19 mouse cellular contexts compared by ENCODE assay signal in the genomic region with DNA sequence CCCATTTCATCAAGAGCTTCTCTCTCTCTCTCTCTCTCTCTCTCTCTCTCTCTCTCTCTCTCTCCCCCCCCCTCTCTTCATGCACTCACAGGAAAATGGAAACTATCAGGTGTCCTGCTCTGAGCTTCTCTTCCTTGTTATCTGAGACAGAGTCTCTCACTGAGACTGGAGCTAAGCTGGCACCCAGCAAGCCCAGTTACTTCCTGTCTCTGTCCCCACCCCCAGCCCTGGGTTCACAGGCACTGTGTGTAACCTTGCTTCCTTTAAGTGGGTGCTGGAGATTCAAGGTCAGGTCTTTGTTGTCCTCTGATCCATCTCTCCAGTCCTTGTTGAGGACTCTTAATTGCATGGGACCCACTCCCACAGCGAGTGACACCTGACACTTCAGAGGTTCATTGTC.
DNase-seq lines count a peak whose midpoint lies in the region; ATAC-seq and TF ChIP-seq lines count a peak whose summit lies in the region.
"Had no signal": no experiment of that assay in that cellular context is flagged by ENCODE, and none has a peak within 500 bp of the region (broad histone marks: within the 10 kb centered on the region; RNA-seq: fewer than 3 reads in every experiment).

No protein-coding gene starts in this region.

- TF ChIP-seq POLR2A in thymus, adult 2 months (IDR thresholded peaks at IDR 0.05; ENCODE audit: control insufficient read depth, extremely low read depth, insufficient read depth, low read length, poor library complexity) = no peak

- H3K27ac ChIP-seq in hindbrain, embryonic 10.5 days = peak overlapping the region; percentile 40; the same call in 1 of the 2 replicates
- H3K27ac ChIP-seq in hindbrain, embryonic 16.5 days (ENCODE audit: low read depth, low read length) = no peak overlapping the region
- no peak overlapping the region for H3K27ac ChIP-seq in neural tube, embryonic 12.5 days
- no peak overlapping the region for H3K27ac ChIP-seq in thymus, adult 2 months (ENCODE audit: control insufficient read depth, insufficient read depth, low read length)
- H3K27ac ChIP-seq: layer of hippocampus, adult 2 months; left cerebral cortex, adult 2 months; limb, embryonic 13.5 days; liver, embryonic 15.5 days had no signal

- no peak overlapping the region for H3K4me2 ChIP-seq in hindbrain, embryonic 16.5 days (ENCODE audit: low read length)
- no peak overlapping the region for H3K4me2 ChIP-seq in neural tube, embryonic 12.5 days (replicated peaks)
- H3K4me2 ChIP-seq: heart, embryonic 11.5 days; liver, embryonic 15.5 days had no signal

- no peaks in the 10 kb centered on the region for H3K36me3 ChIP-seq in hindbrain, embryonic 10.5 days
- no peaks in the 10 kb centered on the region for H3K36me3 ChIP-seq in hindbrain, embryonic 16.5 days (ENCODE audit: control insufficient read depth, insufficient read depth, low read length)
- no peaks in the 10 kb centered on the region for H3K36me3 ChIP-seq in neural tube, embryonic 12.5 days
- no peaks in the 10 kb centered on the region for H3K36me3 ChIP-seq in thymus, adult 2 months (ENCODE audit: control insufficient read depth, insufficient read depth, low read length)
- H3K36me3 ChIP-seq: limb, embryonic 13.5 days; liver, embryonic 15.5 days had no signal

- H3K9ac ChIP-seq in hindbrain, embryonic 16.5 days (ENCODE audit: low read depth, low read length) = no peak overlapping the region
- no peak overlapping the region for H3K9ac ChIP-seq in neural tube, embryonic 12.5 days
- H3K9ac ChIP-seq: limb, embryonic 13.5 days; liver, embryonic 15.5 days had no signal

- no peaks in the 10 kb centered on the region for H3K27me3 ChIP-seq in hindbrain, embryonic 10.5 days (ENCODE audit: insufficient read depth, poor library complexity, severe bottlenecking)
- H3K27me3 ChIP-seq in hindbrain, embryonic 16.5 days (replicated peaks; ENCODE audit: control insufficient read depth, insufficient read depth, low read length) = no peaks in the 10 kb centered on the region
- no peaks in the 10 kb centered on the region for H3K27me3 ChIP-seq in neural tube, embryonic 12.5 days (replicated peaks)
- no peaks in the 10 kb centered on the region for H3K27me3 ChIP-seq in thymus, adult 2 months (ENCODE audit: control insufficient read depth, insufficient read depth, low read length)
- H3K27me3 ChIP-seq: limb, embryonic 13.5 days; liver, embryonic 15.5 days; megakaryocyte, embryonic 14.5 days had no signal

- H3K4me1 ChIP-seq in hindbrain, embryonic 10.5 days (replicated peaks) = peaks cover 14% of the 10 kb centered on the region
- peaks cover 4% of the 10 kb centered on the region; the same call in 1 of the 2 replicates for H3K4me1 ChIP-seq in hindbrain, embryonic 16.5 days (ENCODE audit: control insufficient read depth, insufficient read depth, low read depth, low read length)
- H3K4me1 ChIP-seq in neural tube, embryonic 12.5 days = peaks cover 2% of the 10 kb centered on the region; the same call in 1 of the 2 replicates
- no peaks in the 10 kb centered on the region; the same call in 1 of the 2 replicates for H3K4me1 ChIP-seq in thymus, adult 2 months (replicated peaks; ENCODE audit: control insufficient read depth, insufficient read depth, low read length)
- H3K4me1 ChIP-seq: liver, embryonic 15.5 days; megakaryocyte, embryonic 14.5 days had no signal

- ATAC-seq in hindbrain, embryonic 16.5 days = no peak
- peak; percentile 46; the same call in 1 of the 2 replicates for ATAC-seq in neural tube, embryonic 12.5 days (ENCODE audit: low FRiP score, low read depth)
- ATAC-seq in erythroid progenitor cell, adult 5-6 weeks (replicated peaks; ENCODE audit: low FRiP score, poor library complexity, severe bottlenecking) = no peak

- DNase-seq in hindbrain, embryonic 10.5 days (ENCODE audit: low spot score) = peak; percentile 14
- no peak for DNase-seq in neural tube, embryonic 10.5 days (ENCODE audit: extremely low spot score, low spot score)
- peak; percentile 7 for DNase-seq in thymus, adult 2 months
- no peak for DNase-seq in layer of hippocampus, postnatal 36 days
- DNase-seq: cerebellum, adult 11 months; gastrocnemius, postnatal 14 days; heart, postnatal 36 days; kidney, adult 11 months; lung, postnatal 10 days; right cerebral cortex, postnatal 14 days had no signal

- no peak for TF ChIP-seq CTCF in thymus, adult 2 months (IDR thresholded peaks at IDR 0.05; ENCODE audit: borderline replicate concordance, control insufficient read depth, extremely low read depth, insufficient read depth, low read length, poor library complexity)

- WGBS in hindbrain, embryonic 10.5 days = 78% methylated on average over 1 of the region's 1 CpGs
- 75% methylated on average over 1 of the region's 1 CpGs for WGBS in hindbrain, embryonic 16.5 days
- 81% methylated on average over 1 of the region's 1 CpGs for WGBS in neural tube, embryonic 12.5 days
- WGBS in thymus, adult 2 months = 71% methylated on average over 1 of the region's 1 CpGs

- no peak overlapping the region for H3K4me3 ChIP-seq in hindbrain, embryonic 10.5 days
- H3K4me3 ChIP-seq in hindbrain, embryonic 16.5 days (ENCODE audit: low read length) = no peak overlapping the region
- H3K4me3 ChIP-seq in neural tube, embryonic 12.5 days = no peak overlapping the region
- H3K4me3 ChIP-seq in thymus, adult 2 months (ENCODE audit: control insufficient read depth, insufficient read depth, low read length) = no peak overlapping the region
- H3K4me3 ChIP-seq: layer of hippocampus, adult 2 months; left cerebral cortex, adult 2 months; limb, embryonic 13.5 days; liver, embryonic 15.5 days; megakaryocyte, embryonic 14.5 days had no signal

- H3K9me3 ChIP-seq in hindbrain, embryonic 10.5 days = no peaks in the 10 kb centered on the region
- H3K9me3 ChIP-seq in hindbrain, embryonic 16.5 days (ENCODE audit: control insufficient read depth, low read length) = no peaks in the 10 kb centered on the region
- no peaks in the 10 kb centered on the region for H3K9me3 ChIP-seq in neural tube, embryonic 12.5 days
- H3K9me3 ChIP-seq: limb, embryonic 13.5 days; liver, embryonic 15.5 days had no signal

Comparison
In these comparisons a context has a peak if more than half of its experiments do, and no peak if none do; other contexts are left out.
1. DNase-seq: peak in hindbrain, embryonic 10.5 days (single experiment) and thymus, adult 2 months (single experiment); none in neural tube, embryonic 10.5 days (single experiment) and layer of hippocampus, postnatal 36 days (0 of 2).